Mouse (Mus musculus) myocyte (in vitro differentiated cells): ENCODE results near the gene Lias.

Experiments
- CEBPB ChIP-seq: IDR thresholded peaks from 2 replicates; pipeline ENCODE4 v1.6.1; 2011; ENCODE audit warnings: mild to moderate bottlenecking, moderate library complexity; ENCODE audit not compliant: poor library complexity, insufficient read depth, severe bottlenecking
- MAX ChIP-seq: IDR thresholded peaks from one replicate; pipeline ENCODE4 v1.6.1; 2011; ENCODE audit warnings: low read depth, mild to moderate bottlenecking, control low read depth
- POLR2A ChIP-seq: IDR thresholded peaks from one replicate; pipeline ENCODE4 v1.6.1; 2011; ENCODE audit warnings: low read depth, mild to moderate bottlenecking, control low read depth, moderate library complexity; ENCODE audit not compliant: insufficient read length
- POLR2AphosphoS2 ChIP-seq: IDR thresholded peaks from one replicate; pipeline ENCODE4 v1.6.1; 2011; ENCODE audit warnings: low read depth, control low read depth; ENCODE audit not compliant: insufficient read length
- SRF ChIP-seq: IDR thresholded peaks from one replicate; pipeline ENCODE4 v1.6.1; 2011; ENCODE audit warnings: low read depth; ENCODE audit not compliant: control insufficient read depth, insufficient read length
- TCF3 ChIP-seq: IDR thresholded peaks from one replicate; pipeline ENCODE4 v1.6.1; 2011; ENCODE audit warnings: low read depth, control low read depth; ENCODE audit not compliant: insufficient read length
- USF1 ChIP-seq: IDR thresholded peaks from one replicate; pipeline ENCODE4 v1.6.1; 2011; ENCODE audit warnings: low read depth, mild to moderate bottlenecking, control low read depth, moderate library complexity

- TF ChIP-seq POLR2A (no peak), CEBPB (no peak), USF1 (no peak), POLR2AphosphoS2 (no peak), SRF (no peak), MAX (no peak), TCF3 (no peak)
Observed at GRCm38 (mm10) chr5:65350508-65350907, 40.8 kb upstream of the Lias start.
